Mouse (Mus musculus): ENCODE data around the gene Gm15056. TPM values are rescaled to one million over a fixed set of nuclear protein-coding genes. Genes with fewer than 3 reads are reported as not detected.

Gene Gm15056
- polyA plus RNA-seq, 1 experiment from 2014 or later = not detected

Other genes starting within 250 kb of the Gm15056 start
- gene Defb33, start 10.0 kb downstream of the Gm15056 start, polyA plus RNA-seq (2014; fragmentation: Nextera tagmentation; extraction: Ambion mirVana) = not detected in 2 replicates
- not detected in 2 replicates for gene Gm6040, start 19.4 kb upstream of the Gm15056 start, polyA plus RNA-seq (2014; fragmentation: Nextera tagmentation; extraction: Ambion mirVana)
- not detected in 2 replicates for gene AY761185, start 42.1 kb upstream of the Gm15056 start, polyA plus RNA-seq (2014; fragmentation: Nextera tagmentation; extraction: Ambion mirVana)
- gene Defa21, start 122.9 kb upstream of the Gm15056 start, polyA plus RNA-seq (2014; fragmentation: Nextera tagmentation; extraction: Ambion mirVana) = not detected in 2 replicates
- not detected in 2 replicates for gene Defa23, start 152.4 kb upstream of the Gm15056 start, polyA plus RNA-seq (2014; fragmentation: Nextera tagmentation; extraction: Ambion mirVana)
- gene Defa35, start 162.4 kb upstream of the Gm15056 start, polyA plus RNA-seq (2014; fragmentation: Nextera tagmentation; extraction: Ambion mirVana) = not detected in 2 replicates
- not detected in 2 replicates for gene Defa25, start 181.8 kb upstream of the Gm15056 start, polyA plus RNA-seq (2014; fragmentation: Nextera tagmentation; extraction: Ambion mirVana)
- gene Gm14851, start 193.4 kb upstream of the Gm15056 start, polyA plus RNA-seq (2014; fragmentation: Nextera tagmentation; extraction: Ambion mirVana) = not detected in 2 replicates
- not detected in 2 replicates for gene Defa30, start 232.0 kb upstream of the Gm15056 start, polyA plus RNA-seq (2014; fragmentation: Nextera tagmentation; extraction: Ambion mirVana)

All from forebrain, embryonic 11.5 days (tissue).